Mouse (Mus musculus) neural tube, embryonic 13.5 days (tissue): ENCODE measurements at regions not wholly inside any gene's neighbourhood (a gene's known extent, or its start where the extent isn't known, plus 50 kb on each side); places are given as distances from the start of the nearest gene placed in this dataset.

ENCODE experiments used
- ATAC-seq: fragments of 200-750 bp; cut with Nextera tagmentation; 2 replicates; pipeline ENCODE4 v1.8.0; 2017; ENCODE audit warnings: low read depth, mild to moderate bottlenecking, moderate TSS enrichment, moderate library complexity
- H3K27ac ChIP-seq: fragments of 300-500 bp; sonication (generic); replicated peaks from 2 replicates; pipeline ENCODE4 v1.5.1; 2015; ENCODE audit warnings: moderate library complexity, mild to moderate bottlenecking, inconsistent platforms
- H3K27me3 ChIP-seq: fragments of 300-500 bp; sonication (generic); 2 replicates; pipeline ENCODE4 v1.6.1; 2015; ENCODE audit warnings: mild to moderate bottlenecking, inconsistent platforms
- H3K36me3 ChIP-seq: fragments of 300-500 bp; sonication (generic); 2 replicates; pipeline ENCODE4 v1.6.1; 2015; ENCODE audit warnings: mild to moderate bottlenecking, inconsistent platforms
- H3K4me1 ChIP-seq: fragments of 300-500 bp; sonication (generic); replicated peaks from 2 replicates; pipeline ENCODE4 v1.6.1; 2015; ENCODE audit warnings: inconsistent platforms
- H3K4me2 ChIP-seq: fragments of 300-500 bp; sonication (generic); 2 replicates; pipeline ENCODE4 v1.6.1; 2015; ENCODE audit warnings: inconsistent platforms, mild to moderate bottlenecking, moderate library complexity
- H3K4me3 ChIP-seq: fragments of 300-500 bp; sonication (generic); 2 replicates; pipeline ENCODE4 v1.5.1; 2015; ENCODE audit warnings: mild to moderate bottlenecking, inconsistent platforms
- H3K9ac ChIP-seq: fragments of 300-500 bp; sonication (generic); 2 replicates; pipeline ENCODE4 v1.6.1; 2015; ENCODE audit warnings: moderate library complexity, mild to moderate bottlenecking, inconsistent platforms
- H3K9me3 ChIP-seq: fragments of 300-500 bp; sonication (generic); 2 replicates; pipeline ENCODE4 v1.6.1; 2016; ENCODE audit warnings: inconsistent platforms
- WGBS: fragments of 180-500 bp; shearing (Covaris S2); methylation state at CpG from one replicate; pipeline ENCODE4 v1.1.7; 2015; 5-methylcytosine and 5-hydroxymethylcytosine counted together

- H3K36me3 ChIP-seq = no peaks in the 10 kb centered on the region
- WGBS = 90% methylated on average over 11 of the region's 11 CpGs
- no peak for ATAC-seq
- H3K27me3 ChIP-seq = no peaks in the 10 kb centered on the region
- H3K27ac ChIP-seq = no peak overlapping the region
- H3K4me3 ChIP-seq = no peak overlapping the region
- 0 out of 2 replicates have a peak, but pooled peaks cover 9% of the 10 kb centered on the region for H3K9me3 ChIP-seq
- H3K4me1 ChIP-seq = peaks cover 12% of the 10 kb centered on the region
- no peak overlapping the region for H3K4me2 ChIP-seq
- no peak overlapping the region for H3K9ac ChIP-seq
These were observed 73.7 kb upstream of the 1700021F07Rik start for GRCm38 (mm10) chr2:173448546-173449187.

GRCm38 (mm10) chr2:173449198-173449597, 73.2 kb upstream of the 1700021F07Rik start:
- Histone ChIP-seq H3K27me3 (no peaks in the 10 kb centered on the region), H3K9ac (no peak overlapping the region), H3K36me3 (no peaks in the 10 kb centered on the region), H3K27ac (no peak overlapping the region), H3K4me1 (0 out of 2 replicates have a peak, but pooled peaks cover 7% of the 10 kb centered on the region), H3K9me3 (0 out of 2 replicates have a peak, but pooled peaks cover 9% of the 10 kb centered on the region), H3K4me3 (no peak overlapping the region), H3K4me2 (no peak overlapping the region)
- ATAC-seq = no peak
- 67% methylated on average over 5 of the region's 5 CpGs for WGBS

- 83% methylated on average over 15 of the region's 15 CpGs for WGBS
- ATAC-seq = no peak
- no peaks in the 10 kb centered on the region for H3K36me3 ChIP-seq
These were observed 70.3 kb upstream of the 1700021F07Rik start for GRCm38 (mm10) chr2:173451993-173452481.

GRCm38 (mm10) chr2:173452800-173453199, 69.6 kb upstream of the 1700021F07Rik start:
- Histone ChIP-seq H3K4me3 (no peak overlapping the region), H3K36me3 (no peaks in the 10 kb centered on the region), H3K4me1 (no peaks in the 10 kb centered on the region), H3K4me2 (no peak overlapping the region), H3K27ac (no peak overlapping the region), H3K9me3 (peaks cover 13% of the 10 kb centered on the region; the same call in 1 of the 2 replicates), H3K9ac (no peak overlapping the region), H3K27me3 (no peaks in the 10 kb centered on the region)
- ATAC-seq = no peak
- 83% methylated on average over 4 of the region's 4 CpGs for WGBS

More at GRCm38 (mm10) chr2:173451993-173452481, 70.3 kb upstream of the 1700021F07Rik start:
- Histone ChIP-seq H3K4me1 (no peaks in the 10 kb centered on the region), H3K4me3 (no peak overlapping the region), H3K9ac (no peak overlapping the region), H3K9me3 (peaks cover 15% of the 10 kb centered on the region; the same call in 1 of the 2 replicates), H3K4me2 (no peak overlapping the region), H3K27me3 (no peaks in the 10 kb centered on the region), H3K27ac (no peak overlapping the region)

- no peak overlapping the region for H3K4me2 ChIP-seq
- no peak overlapping the region for H3K27ac ChIP-seq
- ATAC-seq = no peak; the same call in 1 of the 2 replicates
- H3K9me3 ChIP-seq = peaks cover 10% of the 10 kb centered on the region; the same call in 1 of the 2 replicates
- H3K4me3 ChIP-seq = no peak overlapping the region
- no peaks in the 10 kb centered on the region for H3K4me1 ChIP-seq
- no peaks in the 10 kb centered on the region for H3K27me3 ChIP-seq
- WGBS = 69% methylated on average over 14 of the region's 14 CpGs
- H3K9ac ChIP-seq = no peak overlapping the region
- H3K36me3 ChIP-seq = no peaks in the 10 kb centered on the region
These were observed 68.6 kb upstream of the 1700021F07Rik start for GRCm38 (mm10) chr2:173453569-173454405.

GRCm38 (mm10) chr2:173454741-173455140, 67.6 kb upstream of the 1700021F07Rik start:
- WGBS = 95% methylated on average over 4 of the region's 4 CpGs
- no peak for ATAC-seq

GRCm38 (mm10) chr2:173455216-173455615, 67.2 kb upstream of the 1700021F07Rik start:
- H3K36me3 ChIP-seq = no peaks in the 10 kb centered on the region
- no peak overlapping the region for H3K4me3 ChIP-seq
- no peak overlapping the region for H3K9ac ChIP-seq
- peaks cover 10% of the 10 kb centered on the region for H3K9me3 ChIP-seq
- H3K4me1 ChIP-seq = no peaks in the 10 kb centered on the region
- no peak for ATAC-seq
- WGBS = 94% methylated on average over 12 of the region's 12 CpGs
- no peaks in the 10 kb centered on the region for H3K27me3 ChIP-seq
- H3K4me2 ChIP-seq = no peak overlapping the region
- no peak overlapping the region for H3K27ac ChIP-seq

More at GRCm38 (mm10) chr2:173454741-173455140, 67.6 kb upstream of the 1700021F07Rik start:
- H3K4me3 ChIP-seq = no peak overlapping the region
- peaks cover 10% of the 10 kb centered on the region; the same call in 1 of the 2 replicates for H3K9me3 ChIP-seq
- no peak overlapping the region for H3K4me2 ChIP-seq
- no peaks in the 10 kb centered on the region for H3K27me3 ChIP-seq
- H3K9ac ChIP-seq = no peak overlapping the region
- H3K4me1 ChIP-seq = no peaks in the 10 kb centered on the region
- H3K36me3 ChIP-seq = no peaks in the 10 kb centered on the region
- no peak overlapping the region for H3K27ac ChIP-seq

GRCm38 (mm10) chr2:173456083-173456482, 66.3 kb upstream of the 1700021F07Rik start:
- H3K27ac ChIP-seq = no peak overlapping the region
- no peaks in the 10 kb centered on the region for H3K36me3 ChIP-seq
- H3K4me2 ChIP-seq = no peak overlapping the region
- H3K27me3 ChIP-seq = no peaks in the 10 kb centered on the region
- peaks cover 16% of the 10 kb centered on the region for H3K9me3 ChIP-seq
- H3K4me1 ChIP-seq = no peaks in the 10 kb centered on the region
- H3K9ac ChIP-seq = no peak overlapping the region
- WGBS = 86% methylated on average over 7 of the region's 7 CpGs
- H3K4me3 ChIP-seq = no peak overlapping the region
- ATAC-seq = no peak

GRCm38 (mm10) chr2:173456924-173457623, 65.3 kb upstream of the 1700021F07Rik start:
- Histone ChIP-seq H3K36me3 (no peaks in the 10 kb centered on the region), H3K4me2 (no peak overlapping the region), H3K4me1 (no peaks in the 10 kb centered on the region), H3K9ac (no peak overlapping the region), H3K4me3 (no peak overlapping the region), H3K9me3 (peaks cover 22% of the 10 kb centered on the region), H3K27ac (no peak overlapping the region), H3K27me3 (no peaks in the 10 kb centered on the region)
- 90% methylated on average over 9 of the region's 9 CpGs for WGBS
- ATAC-seq = no peak

GRCm38 (mm10) chr2:173457624-173458320, 64.6 kb upstream of the 1700021F07Rik start:
- Histone ChIP-seq H3K9ac (no peak overlapping the region), H3K27me3 (no peaks in the 10 kb centered on the region), H3K36me3 (no peaks in the 10 kb centered on the region), H3K27ac (no peak overlapping the region), H3K4me2 (no peak overlapping the region), H3K9me3 (peaks cover 22% of the 10 kb centered on the region), H3K4me3 (no peak overlapping the region), H3K4me1 (no peaks in the 10 kb centered on the region)
- ATAC-seq = no peak
- WGBS = 91% methylated on average over 18 of the region's 18 CpGs

GRCm38 (mm10) chr2:173458861-173459260, 63.5 kb upstream of the 1700021F07Rik start:
- no peak overlapping the region for H3K9ac ChIP-seq
- no peaks in the 10 kb centered on the region for H3K4me1 ChIP-seq
- no peaks in the 10 kb centered on the region for H3K36me3 ChIP-seq
- H3K4me3 ChIP-seq = no peak overlapping the region
- no peak overlapping the region for H3K4me2 ChIP-seq
- no peaks in the 10 kb centered on the region for H3K27me3 ChIP-seq
- no peak for ATAC-seq
- peaks cover 18% of the 10 kb centered on the region for H3K9me3 ChIP-seq
- WGBS = 90% methylated on average over 12 of the region's 12 CpGs
- H3K27ac ChIP-seq = no peak overlapping the region
